Mouse (Mus musculus) adrenal gland, postnatal 10 days (tissue): ENCODE results near the gene Pced1b. TPM values are rescaled to one million over a fixed set of nuclear protein-coding genes. Genes with fewer than 3 reads are reported as not detected.
A peak's percentile ranks its signal among the peaks of the same experiment; 100 is the strongest.

Experiments
- DNase-seq: peaks from one replicate; pipeline ENCODE4 v3.0.0; 2021; ENCODE audit warnings: mixed read lengths
- total RNA-seq, 2 experiments: library from RNA; stranded (reverse); gene quantifications; 2 replicates each; pipeline ENCODE4 v1.2.3; 2021

The Pced1b gene
- total RNA-seq, 2 experiments from 2014 or later: 23.5 to 26.0 TPM

DNA sequence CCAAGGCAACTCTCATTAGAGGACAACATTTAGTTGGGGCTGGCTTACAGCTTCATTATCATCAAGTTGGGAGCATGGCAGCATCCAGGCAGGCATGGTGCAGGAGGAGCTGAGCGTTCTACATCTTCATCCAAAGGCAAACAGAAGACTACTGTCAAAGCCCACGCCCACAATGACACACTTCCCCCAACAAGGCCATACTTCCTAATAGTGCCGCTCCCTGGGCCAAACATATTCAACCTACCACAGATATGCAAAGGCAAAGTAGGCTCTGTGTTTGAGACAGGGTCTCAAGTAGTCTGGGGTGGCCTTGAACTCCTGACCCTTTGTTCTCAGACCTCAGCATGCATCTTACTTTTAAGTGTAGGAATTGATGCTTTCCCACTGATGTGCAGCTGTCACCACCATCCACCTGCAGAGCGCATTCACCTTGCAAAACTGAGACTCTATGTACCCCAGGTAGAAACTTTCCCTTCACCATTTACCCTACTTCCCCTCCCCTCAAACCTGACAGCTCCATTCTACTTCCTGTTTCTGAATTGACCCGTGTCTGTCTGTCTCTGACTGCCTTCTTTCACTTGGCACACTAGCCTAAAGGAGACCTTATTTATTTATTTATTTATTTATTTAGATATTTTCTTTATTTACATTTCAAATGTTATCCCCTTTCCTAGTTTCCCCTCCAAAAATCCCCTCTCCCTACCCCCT, 40.7 kb downstream of the Pced1b start:
- no peak for DNase-seq

DNA sequence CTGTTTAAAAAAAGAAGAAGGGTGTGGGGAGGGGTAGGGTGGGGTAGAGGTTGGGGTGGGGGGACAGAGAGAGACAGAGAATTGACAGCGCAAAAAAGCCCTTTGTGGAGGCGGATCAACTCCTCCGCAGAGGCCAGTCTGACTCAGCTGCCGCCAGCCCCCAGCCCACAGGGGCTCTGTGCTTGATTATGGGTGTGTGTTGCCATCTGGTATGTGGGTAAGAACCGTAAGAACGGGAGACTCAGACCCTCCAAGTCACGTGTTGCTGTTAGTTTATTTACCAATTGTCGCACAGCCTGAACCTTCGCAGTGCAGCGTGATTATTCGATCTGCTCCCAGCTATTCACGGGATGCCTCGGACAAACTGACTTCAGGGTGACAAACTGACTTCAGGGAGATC, 41.8 kb downstream of the Pced1b start:
- DNase-seq: no peak

DNA sequence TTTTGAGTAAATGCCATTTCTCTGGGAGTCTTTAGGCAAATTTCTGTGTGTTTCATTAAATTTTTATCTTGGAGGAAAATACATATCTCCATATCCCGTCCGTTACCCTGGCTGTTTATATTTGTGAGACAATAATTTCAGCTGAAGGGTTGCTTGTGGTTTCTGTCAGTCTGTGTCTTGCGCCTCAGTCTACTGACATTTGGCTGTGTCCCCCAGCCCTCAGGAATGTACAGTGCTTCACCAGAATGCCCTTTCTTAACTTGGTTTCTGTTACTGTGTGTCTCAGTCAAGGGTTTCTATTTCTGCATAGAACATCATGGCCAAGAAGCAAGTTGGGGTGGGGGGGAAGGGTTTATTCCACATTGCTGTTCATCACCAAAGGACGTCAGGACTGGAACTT, 42.3 kb downstream of the Pced1b start:
- DNase-seq: no peak

DNA sequence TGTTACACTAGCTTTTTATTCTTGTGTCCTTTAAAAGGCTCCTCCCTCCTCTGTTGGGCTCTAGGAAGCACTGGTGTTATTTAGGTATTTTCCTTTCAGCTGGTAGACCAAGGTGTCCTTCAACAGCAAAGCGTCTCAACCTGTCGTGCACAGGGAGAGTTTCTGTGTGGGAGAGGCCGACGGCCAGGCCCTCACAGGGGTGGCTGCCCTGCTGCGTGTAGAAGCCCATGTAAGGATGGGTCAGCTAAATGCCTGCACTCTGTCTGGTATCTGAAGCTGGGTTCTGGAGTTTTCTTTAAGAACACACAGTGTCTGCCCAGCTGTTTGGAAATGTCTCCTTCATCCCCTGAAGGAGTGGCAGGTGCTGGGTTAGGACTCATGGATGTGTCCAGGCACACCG, 43.4 kb downstream of the Pced1b start:
- no peak for DNase-seq

DNA sequence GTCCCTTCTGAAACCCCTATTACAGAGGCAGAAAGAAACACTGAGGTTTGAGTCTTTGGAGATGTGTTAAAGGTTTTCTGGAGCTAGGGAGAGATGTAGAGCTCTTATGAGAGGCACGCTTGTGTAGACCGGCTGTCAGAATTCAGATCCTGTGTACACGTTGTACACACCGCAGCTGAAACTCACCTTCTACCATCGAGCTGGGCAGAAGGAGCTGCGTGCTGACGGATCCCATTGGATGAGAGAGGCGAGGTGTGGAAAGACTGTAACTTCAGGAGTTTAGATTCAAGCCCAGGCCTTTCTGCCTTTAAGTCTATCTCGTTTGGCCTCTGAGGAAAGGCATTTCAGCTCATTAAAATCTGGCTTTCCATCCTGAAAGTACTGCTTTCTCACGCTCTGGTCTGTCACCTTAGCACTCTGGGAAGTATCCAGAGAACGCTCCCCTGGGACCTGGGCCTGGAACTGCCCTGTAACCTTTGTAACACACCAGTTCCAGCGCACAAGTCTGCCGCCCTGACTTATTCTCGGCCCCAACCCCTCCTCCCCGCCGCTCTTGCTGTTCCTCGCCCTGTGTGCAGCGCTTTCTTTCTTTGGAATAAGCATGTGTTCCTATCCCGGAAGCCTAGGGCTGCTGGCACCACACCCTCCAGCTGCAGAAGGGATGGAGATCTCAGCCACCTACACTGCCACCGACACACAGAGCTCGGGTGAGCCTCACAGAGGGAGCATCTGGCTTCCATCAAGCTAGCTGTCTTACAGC, 44.6 kb downstream of the Pced1b start:
- DNase-seq: peak; percentile 84

DNA sequence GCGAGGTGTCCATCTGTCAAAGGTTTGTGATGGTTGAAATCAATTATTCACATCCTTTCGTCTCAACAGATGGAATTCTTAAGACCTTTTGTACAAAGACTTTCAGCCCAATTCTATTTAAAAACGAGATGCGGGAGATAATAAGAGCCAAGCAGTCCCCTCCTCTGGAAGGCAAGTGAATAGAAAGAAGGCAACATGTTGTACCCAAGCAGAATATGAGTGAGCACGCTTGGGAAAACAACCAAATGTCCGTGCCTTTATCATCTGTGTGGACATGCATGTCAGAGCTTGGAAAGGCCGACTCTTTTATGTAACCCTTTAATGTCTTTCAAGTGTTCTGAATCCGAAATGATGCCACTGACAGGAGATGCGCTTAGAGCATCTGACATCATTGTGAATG, 61.0 kb downstream of the Pced1b start:
- no peak for DNase-seq

DNA sequence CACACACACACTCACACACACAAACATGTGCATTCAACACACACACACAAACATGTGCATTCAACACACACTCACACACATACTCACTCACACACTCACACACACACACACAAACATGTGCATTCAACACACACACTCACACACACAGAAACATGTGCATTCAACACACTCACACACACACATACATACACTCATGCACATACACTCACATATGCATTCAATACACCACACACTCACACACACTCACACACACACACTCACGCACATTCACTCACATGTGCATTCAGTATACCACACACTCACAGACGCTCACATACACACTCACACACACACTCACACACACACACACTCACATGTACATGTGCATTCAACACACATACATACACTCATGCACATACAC, 62.6 kb downstream of the Pced1b start:
- DNase-seq: no peak

DNA sequence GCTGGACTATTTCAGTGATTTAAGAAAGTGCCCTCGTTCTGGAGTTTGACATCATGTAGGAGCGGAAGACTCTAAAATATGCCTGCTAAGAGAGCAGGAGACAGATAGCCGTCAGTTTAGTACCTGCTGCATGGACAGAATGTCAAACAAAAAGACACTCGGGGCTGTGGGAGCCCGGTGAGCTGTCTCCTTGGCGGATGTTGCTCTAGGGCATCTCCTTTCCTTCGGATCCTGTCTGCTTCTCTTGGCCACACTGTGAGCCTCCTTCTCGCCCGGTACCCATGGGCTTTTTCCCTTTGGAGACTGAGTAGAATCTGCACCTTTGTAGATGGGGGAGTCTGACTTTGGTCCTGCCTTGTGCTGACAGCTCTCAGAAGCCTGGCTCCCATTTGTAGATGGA, 63.3 kb downstream of the Pced1b start:
- DNase-seq: no peak

DNA sequence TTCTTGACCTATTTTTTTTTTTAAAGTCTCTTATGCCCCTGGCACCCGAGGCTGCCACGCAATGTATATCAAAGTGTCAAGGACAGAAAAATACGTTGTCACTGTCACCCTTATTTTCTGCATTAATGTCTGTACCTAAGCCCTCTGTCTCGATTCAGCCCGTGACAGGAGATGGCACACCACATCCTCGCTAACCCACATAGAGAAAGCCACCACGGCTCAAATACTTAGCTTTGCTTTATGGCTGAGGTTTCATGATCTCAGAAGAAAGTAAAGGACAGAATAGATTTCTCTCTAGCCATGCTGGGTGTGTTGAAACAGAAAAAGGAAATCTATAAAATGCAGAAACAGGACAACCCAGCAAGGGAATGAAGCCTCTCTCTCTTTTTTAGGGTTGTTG, 64.3 kb downstream of the Pced1b start:
- DNase-seq: no peak

DNA sequence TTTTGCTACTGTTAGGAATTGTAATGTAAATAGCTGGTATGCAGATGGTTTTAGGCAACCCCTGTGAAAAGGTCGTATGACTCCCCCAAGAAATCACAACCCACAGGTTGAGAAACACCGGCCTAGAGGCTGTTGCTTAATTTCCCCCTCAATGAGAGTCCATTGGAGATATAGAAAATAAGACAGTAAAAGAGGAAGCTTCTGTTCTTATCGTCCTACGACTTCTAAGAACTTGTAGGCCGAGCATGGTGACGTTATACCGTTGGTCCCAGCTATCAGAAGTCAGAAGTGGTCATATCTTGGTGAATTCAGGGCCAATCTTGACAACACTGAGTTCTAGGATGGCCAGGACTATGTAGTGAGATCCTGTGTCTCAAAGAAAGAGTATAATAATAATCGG, 65.0 kb downstream of the Pced1b start:
- no peak for DNase-seq

DNA sequence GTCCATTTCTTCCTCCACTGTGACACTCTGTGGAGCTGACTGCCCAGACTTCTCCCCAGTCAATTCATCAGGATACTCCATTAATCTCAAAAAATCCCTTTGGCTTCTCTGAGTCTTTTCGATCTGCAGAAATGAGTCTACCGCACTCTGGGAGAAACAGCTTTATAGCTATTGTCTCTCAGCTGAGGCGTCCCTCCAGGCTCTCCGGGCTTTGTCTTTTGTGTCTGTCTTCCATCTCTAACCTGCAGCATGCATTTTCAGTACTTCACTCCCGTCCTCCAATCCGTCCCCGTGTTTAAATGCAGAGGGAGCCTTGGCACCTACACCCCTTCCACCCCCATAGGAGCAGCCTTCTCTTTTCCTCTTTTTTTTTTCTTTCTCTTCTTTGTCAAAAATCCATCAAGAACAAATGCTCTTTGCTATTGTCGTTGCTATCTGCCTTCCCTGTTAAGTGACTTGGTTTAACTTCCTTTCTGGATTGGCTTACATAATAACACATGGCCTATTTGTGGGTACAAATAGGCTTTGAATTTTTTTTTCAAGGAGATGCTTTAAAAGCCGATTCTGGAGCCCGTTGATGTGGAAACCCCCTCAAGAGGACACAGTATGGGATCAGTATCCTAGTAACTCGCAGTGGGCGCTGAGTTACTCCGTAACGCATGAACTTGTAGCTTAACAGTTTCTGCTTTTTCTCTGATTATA, 68.0 kb downstream of the Pced1b start:
- no peak for DNase-seq

DNA sequence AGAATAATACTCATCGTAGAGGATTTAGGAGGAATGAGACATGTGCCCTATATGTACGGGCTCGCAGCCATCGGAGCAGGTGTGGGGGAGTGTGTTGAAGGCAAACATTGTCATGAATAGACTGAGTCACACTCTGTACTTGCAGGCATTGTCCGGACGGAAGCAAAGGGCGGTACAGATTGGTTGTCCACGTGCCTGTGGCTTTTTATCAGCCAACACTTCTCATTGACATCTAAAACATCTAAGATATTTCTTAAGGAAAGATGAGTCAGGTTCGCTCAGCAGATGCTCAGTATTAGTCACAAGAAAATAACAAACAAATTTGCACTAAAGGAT, 68.5 kb downstream of the Pced1b start:
- no peak for DNase-seq

DNA sequence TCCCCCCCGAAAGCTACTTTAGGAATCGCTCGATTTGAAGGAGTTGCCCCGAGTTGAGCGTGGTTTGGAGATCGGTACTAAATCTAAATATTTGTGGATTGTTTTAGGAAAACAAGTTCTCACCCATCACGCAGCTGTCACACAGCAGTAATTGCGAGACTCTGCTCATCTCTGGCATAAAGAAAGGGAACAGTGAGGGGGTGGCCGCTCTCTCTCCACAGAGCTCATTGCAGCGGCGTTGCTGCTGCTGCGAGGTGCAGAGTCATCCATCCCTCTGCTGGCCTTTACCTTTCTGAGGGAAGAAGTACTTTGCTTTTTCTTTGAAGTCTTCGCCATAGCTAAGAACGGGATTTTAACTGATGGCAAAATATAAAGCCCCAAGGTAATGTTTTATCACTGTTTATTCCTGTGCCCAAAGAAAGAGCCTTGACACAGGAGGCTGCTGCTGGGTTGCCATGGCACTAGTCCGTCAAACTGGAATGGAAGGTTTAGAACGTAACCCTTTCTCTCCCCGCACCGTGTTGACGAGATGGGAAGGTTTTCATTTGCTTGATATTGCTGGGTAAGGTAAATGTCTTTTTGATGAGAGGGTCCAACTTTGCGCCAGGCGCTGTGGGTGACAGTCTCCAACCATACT, 71.6 kb downstream of the Pced1b start:
- DNase-seq: peak; percentile 38

DNA sequence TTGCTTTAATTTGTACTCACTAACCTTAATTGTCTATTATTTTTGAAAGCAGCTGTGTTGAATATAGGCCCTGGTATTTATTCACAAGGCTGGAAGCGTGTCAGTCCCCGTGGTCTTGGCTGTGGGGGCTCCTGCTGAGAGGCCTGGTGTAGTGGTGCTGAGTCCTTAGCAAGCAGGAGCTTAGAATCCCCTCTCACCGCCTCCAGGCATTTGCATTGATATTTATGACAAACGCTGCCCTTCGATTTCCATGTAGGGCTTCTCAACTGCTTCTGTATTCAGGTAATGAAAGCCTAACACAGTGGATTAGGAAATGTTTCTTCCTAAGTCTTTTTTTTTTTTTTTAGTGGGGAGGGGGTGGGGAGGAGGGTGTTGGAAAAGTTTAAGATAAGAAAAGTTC, 75.9 kb downstream of the Pced1b start:
- DNase-seq: no peak

DNA sequence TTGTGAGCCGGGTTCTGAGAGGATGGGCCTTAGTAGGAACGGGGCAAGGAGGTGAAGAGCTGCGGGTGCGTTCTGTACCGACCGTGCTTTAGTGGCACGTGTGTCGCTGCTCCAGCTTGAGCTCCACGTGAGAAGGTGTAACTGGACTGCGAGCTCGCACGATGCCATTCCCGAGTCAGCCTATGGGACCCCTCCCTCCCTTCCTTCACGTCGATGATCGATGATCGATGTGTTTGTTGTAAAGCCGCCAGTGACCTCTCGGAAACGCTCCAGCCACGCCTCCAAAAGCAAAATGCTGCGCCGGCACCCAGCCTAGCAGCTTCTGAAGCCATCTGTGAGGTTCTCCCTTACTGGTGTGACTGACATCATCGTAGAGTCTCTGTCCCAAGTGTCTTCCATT, 76.6 kb downstream of the Pced1b start:
- DNase-seq: no peak

DNA sequence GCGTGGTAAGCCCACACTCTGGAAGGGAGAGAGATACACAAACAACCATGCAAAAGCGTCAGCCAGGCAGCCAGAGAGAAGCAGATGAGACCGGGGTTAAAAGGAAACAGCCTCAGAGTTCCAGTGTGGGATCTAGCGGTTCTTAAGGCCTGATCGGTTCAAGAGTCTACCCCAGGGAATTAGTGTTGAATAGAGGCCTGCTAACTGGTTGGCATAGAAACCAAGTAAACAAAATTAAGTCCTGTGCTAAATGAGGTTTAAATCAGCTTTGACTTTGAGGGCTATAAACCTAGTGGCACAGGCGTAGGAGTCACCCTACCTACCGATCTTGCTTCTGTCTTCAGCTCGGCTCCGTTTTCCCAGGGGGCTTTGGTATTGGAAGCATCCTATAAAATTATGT, 77.4 kb downstream of the Pced1b start:
- DNase-seq: no peak

DNA sequence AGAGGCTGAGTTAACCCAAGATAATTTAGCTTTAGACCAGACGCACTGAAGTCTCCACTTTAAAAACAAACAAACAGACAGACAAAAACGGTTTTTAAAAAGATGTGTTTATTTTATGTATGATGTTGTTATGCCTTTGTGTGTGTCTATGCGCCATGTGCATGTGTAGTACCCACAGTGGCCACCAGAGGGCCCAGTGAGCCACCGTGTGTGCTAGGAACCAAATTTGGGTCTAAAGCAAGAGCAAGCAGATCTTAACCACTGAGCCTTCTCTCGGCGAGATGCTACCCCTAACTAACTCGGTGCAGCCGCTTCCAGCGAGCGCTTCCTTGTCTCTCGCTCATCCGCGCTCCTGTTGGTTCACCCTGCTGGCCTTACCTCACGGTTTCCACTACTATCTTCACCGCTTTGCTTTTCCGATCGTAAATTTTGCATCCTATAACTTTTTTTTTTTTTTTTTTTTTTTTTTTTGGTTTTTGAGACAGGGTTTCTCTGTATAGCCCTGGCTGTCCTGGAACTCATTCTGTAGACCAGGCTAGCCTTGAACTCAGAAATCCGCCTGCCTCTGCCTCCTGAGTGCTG, 80.7 kb downstream of the Pced1b start:
- peak; percentile 54 for DNase-seq

DNA sequence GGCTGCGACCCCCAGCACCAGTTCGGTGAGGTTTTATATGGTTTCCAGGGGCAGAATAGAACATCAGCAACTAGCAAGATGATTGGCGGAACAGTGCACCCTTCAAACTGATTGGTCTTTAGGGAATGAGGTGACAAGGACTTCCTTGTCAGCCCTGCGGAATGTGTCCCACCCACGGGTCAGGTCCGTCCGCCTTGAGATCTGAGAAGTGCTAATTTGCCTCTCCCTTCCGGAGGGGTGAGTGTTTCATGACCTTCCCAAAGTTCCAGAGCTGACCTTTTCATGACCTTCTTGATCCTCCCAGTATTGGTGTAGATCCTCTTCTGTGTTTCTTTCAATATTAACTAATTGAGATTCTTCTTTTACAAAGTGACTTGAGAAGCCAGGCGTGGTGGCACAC, 85.7 kb downstream of the Pced1b start:
- DNase-seq: no peak

DNA sequence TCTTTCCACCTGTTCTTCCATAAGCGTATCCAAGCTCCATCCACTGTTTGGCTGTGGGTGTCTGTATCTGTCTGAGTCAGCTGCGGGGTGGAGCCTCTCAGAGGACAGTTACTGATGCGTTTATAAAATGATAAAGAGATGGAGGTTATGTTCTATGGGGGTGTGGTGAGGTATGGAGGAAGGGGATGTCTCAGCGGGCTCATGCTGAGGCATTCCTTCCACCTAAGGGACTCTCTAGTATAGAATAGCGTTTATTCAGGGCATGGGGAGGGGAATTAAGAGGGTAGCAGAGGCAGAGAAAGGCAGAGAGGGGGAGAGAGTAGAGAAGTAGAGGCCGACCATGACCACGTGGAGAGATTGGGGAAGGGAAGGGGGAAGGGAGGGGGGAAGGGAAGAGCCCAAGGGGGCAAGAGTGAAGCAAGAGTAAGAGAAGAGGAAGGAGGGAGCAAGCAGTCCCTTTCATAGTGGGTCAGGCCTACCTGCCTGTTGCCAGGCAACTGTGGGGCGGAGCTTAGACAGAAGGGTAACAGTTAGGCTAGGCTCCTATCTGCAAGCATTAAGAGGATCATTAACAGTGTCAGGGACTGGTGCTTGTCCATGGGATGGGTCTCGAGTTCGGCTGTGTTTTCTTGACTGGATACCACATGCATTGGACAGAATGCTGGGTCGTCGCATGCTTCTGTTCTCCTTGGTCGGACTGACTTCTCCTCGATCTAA, 90.9 kb downstream of the Pced1b start:
- DNase-seq: no peak

DNA sequence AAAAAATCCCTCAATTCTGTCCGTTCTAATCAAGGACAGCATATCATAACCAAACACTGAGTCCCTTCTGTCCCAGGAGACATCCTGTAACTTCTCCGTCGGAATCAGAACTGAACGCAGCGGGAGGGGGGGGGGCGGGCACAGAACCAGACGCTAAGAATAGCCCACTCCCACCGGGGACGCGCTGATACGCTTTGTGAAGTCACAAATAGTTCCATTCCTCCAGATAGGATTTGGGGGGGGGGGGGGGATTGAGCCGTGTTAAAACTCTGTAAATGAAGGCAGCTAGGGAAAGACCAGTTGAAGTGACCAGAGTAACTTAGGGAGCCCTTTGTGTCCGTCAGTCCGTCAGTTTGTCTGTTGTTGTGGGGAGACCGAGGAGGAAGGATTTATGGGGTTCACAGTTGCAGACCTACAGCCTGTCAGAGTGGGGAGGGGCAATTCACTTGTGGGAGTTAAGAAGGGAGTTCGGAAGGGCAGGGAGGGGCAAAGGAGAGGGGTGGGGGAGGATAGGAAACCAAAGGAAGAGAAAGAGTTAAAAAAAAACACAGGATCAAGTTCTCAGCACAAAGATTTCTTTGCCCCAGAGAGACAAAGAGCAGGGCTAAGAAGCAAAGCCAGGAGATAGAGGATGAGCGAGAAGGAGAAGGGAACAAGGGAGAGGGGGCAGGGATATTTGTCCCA, 91.6 kb downstream of the Pced1b start:
- DNase-seq: no peak

DNA sequence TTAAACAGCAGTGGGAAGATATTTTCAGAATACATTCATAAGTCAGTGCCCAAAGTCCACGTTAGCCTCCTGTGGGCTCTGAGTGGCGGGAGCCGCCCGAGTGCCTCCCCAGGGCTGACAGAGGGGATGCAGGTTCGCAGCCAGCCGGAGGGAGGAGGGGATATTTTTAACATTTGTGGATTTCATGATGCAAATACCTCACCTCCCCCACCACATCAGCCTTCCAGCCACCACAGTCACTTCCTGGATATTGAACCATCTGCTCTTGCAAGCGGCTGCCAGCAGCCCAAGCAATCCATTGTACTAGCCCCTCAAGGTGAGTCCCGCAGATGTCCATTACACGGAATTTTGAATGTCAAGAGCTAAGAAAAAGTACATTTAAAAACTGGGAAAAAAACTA, 95.4 kb downstream of the Pced1b start:
- no peak for DNase-seq
